Mouse (Mus musculus): ENCODE results near the gene Mal.

DNA sequence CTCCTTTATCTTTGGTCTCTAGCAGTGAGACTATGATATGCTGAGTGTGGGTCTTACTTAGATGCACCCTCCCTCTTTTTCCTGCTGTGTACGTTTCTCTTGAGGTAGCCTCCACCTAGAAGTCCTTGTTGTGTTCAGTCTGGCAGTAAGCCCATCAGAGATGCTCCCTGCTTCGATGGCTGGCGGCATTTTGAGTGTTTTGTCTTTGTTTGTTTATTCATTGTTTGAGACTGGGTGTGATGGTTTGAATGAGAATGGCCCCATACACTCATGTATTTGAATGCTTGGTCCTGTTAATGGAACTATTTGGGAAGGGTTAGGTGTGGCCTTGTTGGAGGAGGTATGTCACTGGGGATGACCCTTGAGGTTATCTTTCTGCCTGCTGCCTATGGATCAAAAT lies 51.3 kb downstream of the Mal start:
- TF ChIP-seq USF1 (IDR thresholded peaks at IDR 0.05; ENCODE audit: low read depth) (no peak), POLR2A (IDR thresholded peaks at IDR 0.05; ENCODE audit: insufficient read length, low read depth) (no peak), MYOD1 (IDR thresholded peaks at IDR 0.05; ENCODE audit: control insufficient read depth in 1 of 3, insufficient read length in 2 of 3, low read depth in 2 of 3) (no peak), MAX (IDR thresholded peaks at IDR 0.05; ENCODE audit: low read depth) (no peak), SRF (IDR thresholded peaks at IDR 0.05; ENCODE audit: control insufficient read depth, insufficient read length, low read depth) (no peak), POLR2AphosphoS2 (IDR thresholded peaks at IDR 0.05; ENCODE audit: insufficient read length, low read depth) (no peak), TCF3 (IDR thresholded peaks at IDR 0.05; ENCODE audit: insufficient read length, low read depth) (no peak)
